Mouse (Mus musculus) heart, postnatal 4 days (tissue): ENCODE measurements around the gene Msrb1. TPM values are rescaled to one million over a fixed set of nuclear protein-coding genes. Genes with fewer than 3 reads are reported as not detected.
A peak's percentile ranks its signal among the peaks of the same experiment; 100 is the strongest.
"Not testable (repeated sequence)": the region's sequence is repeated elsewhere in the genome, so short reads cannot be mapped to it uniquely, and the experiment has no call there.

ENCODE experiments used
- DNase-seq: peaks from one replicate; pipeline ENCODE4 v3.0.0; 2021
- total RNA-seq, 2 experiments: library from RNA; stranded (reverse); gene quantifications; 2 replicates each; pipeline ENCODE4 v1.2.3; 2021

The Msrb1 gene
- total RNA-seq, result 10 to 100 TPM; 74.4 to 83.3 TPM

DNA sequence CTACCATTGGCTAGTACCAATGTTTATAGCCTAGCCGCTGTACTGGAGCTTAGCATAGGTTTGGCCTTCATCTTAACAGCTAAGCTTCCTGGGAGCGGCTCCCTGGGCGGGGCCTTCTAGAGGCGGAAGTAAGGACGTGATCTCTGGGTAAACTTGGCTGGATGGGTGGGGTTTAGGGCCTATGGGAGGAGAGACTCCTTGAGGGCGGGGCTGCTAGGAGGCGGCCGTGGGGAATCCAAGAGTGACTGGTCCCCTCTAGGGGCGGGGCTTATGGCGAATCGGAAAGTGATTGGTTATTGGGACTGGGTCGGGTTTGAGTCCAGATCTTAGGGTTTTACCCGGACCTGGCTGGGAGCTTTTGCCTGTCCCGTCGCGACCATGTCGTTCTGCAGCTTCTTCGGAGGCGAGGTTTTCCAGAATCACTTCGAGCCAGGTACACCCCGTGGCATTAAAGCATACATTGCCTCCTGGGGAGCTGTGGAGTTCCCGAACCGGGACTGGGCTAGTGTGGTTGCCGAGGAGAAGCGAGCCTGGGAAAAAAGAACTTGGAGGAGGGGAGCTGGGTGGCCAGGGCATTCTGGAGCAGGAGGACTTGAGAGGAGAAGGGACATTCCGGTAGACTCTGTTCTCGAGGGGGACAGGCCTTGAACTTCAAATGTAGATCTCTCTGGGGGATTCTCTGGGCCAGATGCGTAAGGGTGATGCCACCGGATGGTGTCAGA, at the start of gene Msrb1:
TSS of gene Msrb1 (plus strand) at position 313 of the 722 bp plus-strand sequence.
- DNase-seq, result peak; percentile 96

DNA sequence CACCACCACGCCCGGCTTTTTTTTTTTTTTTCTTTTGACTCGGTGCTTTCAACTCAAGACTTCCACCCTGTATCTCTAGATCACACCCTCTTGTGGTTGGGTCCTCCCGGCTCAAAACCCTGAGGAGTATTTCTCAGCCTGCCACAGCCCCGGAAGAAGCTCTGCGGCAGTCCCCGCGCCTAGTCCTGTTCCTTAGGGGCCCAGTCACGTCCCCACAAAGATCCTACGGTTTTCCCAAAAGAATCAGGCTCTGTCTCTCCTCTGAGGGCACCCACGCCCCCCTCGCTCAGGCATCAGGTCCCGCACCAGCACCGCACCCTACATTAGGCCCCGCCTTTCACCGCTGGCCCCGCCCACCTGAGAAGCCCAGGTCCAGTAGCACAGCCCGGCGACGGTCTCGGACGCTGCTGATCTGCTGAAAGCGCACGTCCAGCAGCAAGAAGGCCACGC, 49.3 kb upstream of the Msrb1 start:
- peak; percentile 45 for DNase-seq

DNA sequence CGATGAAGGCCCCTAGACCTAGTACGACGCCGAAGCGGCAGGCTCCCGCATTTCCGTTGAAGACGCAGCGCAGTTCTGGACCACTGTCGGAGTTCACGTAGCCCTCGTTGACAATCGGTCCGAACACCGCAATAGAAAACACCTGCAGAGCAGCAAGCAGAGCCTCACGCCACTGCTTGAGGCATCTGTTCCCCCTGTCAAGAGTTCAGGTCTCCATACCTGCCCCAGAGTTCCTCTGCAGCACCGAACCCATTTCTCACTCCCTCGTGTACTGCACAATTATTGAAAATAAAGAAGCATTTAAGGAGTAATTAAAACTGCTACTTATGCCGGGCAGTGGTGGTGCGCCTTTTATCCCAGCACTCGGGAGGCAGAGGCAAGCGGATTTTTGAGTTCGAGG, 48.8 kb upstream of the Msrb1 start:
- DNase-seq, result no peak

DNA sequence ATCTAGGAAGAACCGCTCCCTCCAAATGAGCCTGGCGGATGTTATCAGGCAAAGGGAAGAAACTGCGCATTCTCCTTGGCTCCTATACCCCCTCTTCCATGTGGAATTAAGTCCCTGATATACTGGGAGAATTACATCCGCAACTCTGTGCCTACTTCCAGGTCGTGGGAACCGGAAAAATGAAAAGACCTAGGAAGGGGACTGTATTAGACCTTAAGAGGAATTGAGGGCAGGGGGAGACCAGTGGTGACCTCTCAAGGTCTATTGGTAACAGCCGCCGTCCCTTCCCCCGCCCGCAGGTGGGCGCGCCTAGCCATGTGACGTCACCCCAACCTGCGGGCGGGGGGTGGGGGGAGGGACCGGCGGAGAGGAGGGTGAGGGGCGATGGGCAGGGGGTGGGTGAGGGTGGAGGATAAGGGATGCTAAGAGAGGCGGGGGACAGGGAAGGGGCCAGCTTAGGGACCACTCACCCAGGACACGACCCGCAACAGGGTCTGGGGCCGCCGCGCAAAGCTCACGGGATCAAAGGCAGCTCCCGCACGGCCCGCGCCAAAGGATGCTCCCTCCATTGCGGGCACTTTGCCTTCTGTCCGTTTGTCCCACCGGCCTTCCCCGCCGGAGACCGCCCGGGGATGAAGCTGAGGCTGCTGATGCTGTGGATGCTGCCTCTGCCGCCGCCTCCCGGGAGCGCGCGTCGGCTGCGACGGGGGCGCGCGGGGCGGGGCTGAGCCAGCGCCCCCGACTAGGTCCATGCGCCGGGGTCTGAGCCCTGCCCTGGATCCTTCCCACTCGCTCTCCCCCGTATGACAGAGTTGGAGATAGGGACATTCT, 47.0 kb upstream of the Msrb1 start, which contains the start of gene Syngr3:
TSS of gene Syngr3 (minus strand) at position 705 of the 831 bp plus-strand sequence.
- no peak for DNase-seq

DNA sequence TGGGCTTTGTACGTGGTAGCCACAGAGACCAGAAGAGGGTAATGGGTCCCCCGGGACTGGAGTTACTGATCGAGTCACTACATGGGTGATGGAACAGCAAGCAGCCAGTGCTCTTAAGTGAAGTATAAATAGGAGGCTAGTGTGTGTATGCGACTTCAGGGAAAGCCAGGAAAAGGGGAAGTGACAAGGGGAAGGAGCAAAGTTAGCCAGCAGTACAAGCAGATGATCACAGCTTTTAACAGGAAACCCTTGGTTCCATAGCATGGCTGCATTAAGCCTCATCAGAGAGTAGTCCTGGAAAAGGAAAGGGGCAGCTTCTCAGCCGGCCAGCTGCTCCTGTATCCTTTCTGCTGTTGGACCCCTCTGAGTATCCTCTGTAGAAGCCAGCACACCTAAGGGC, 44.1 kb upstream of the Msrb1 start:
- DNase-seq, result no peak

DNA sequence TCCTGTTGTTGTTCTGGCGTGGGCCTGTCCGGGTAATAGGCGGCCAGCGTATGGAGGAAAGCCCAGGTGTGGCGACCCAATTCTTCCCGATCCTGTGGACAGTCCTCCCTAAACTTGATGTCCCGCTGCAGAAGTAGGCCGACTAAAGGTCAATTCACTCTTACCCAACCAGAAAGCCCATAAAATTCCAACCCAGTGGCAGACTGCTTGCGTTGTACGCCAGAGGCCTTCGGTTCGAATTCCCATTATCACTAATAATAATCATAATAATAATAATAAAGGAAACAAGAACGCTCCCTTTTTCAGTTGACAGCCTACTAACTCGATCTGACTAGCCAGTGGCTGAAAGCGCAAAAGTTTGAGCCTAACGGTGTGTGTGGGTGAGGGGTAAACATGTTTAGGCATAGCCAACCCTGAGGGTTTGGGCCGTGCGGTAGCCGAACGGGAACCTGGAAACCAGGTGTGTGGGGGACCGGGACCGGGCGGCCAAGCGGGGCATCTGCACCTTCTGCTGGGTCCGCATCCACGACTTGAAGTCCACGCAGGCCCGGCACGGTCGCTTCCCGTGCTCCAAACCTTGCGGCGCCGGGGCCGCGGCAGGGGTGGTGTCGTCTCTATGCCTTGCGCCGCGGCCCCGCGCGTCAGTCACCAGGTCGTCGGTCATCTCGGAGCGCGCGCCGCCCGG, 41.0 kb upstream of the Msrb1 start:
- no peak for DNase-seq

DNA sequence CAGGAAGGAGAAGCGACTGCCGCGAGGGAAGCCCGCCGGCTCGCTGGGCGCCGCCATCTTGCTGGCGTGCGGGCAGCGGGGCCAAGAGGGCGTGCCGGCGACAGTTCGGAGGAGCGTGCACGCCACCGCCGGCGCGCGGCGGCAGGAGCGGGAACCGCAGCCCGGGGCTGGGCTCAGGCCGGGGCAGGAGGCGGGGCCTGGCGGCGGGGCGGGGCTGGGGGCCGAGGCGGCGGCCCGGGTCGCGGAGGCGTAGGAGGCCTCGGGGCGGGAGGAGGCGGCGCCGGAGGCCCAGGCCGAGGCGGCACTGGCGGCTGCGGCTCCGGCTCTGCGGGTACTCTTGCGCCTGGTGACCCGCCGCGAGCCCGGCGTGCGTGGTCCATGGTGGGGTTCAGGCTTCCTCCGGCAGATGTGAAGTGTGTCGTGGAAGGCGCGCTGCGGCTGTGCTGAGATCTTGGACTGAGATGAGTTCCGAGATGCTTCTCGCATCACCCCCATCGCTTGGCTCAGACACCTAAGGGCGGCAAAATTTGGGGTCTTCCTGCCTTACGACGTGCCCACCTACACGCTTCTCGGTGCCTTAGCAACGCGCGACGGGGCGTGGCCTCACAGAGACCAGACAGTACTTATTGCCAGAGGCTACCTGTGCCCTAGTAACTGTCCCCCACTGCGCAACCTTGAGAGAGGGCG, 40.3 kb upstream of the Msrb1 start, which contains the start of the genes Gfer and Noxo1:
TSS of gene Gfer (minus strand) at position 146 of the 687 bp plus-strand sequence.
TSS of gene Noxo1 (plus strand) at position 224 of the 687 bp plus-strand sequence.
- DNase-seq, result peak; percentile 93

DNA sequence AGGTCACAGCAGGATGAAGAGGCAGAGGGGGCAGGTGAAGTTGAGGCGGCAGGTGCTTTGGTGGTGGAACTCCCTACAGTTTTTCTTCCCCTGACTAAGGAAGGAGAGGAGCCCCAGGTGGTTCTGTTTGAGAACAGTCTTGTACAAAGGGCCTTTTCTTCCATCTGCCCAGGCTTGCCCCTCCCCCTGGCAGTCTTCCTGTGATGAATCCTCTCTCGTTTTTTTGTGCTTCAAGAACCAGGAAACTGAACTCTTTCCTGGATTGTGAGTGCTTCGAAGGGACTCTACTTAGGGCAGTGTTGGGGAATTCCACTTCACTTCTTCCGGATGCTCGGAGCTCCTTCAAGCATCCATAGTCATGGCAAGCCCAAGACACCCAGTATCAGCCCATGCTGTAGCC, 38.5 kb upstream of the Msrb1 start:
- DNase-seq, result no peak

DNA sequence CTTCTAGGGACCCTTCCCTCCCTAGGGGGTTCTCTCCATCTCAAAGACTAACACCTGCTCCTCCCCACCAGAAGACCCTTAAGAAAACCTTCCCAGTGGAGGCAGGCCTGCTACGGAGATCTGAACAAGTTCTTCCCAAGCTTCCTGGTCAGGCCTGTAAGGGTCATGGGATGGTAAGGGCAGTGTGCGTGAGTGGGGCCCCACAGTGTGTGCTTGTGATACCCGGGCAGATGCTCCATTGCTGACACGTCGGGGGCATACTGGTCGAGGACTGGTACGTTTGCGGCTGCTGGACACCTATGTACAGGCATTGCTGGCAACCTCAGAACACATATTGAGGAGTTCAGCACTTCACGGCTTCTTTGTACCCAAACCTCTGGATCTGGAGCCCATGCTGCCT, 37.7 kb upstream of the Msrb1 start:
- DNase-seq, result no peak

DNA sequence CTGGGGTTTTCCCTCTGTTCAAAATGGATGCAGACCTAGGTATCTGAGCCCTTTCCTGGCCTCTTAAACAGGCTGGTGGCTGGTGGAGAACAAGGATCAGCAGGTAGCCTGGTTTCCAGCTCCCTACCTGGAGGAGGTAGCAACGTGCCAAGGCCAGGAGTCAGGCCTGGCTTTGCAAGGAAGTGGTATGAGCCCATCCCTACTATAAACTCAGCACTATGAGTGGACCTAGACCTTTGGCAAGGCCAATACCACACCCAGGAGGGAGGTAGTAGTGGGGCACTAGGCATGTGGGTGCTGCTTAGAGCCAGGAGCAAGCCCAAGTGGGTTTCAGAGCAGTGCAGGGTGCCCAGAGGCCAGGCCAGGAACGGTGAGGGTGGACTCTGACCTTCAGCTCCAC, 37.0 kb upstream of the Msrb1 start:
- no peak for DNase-seq

DNA sequence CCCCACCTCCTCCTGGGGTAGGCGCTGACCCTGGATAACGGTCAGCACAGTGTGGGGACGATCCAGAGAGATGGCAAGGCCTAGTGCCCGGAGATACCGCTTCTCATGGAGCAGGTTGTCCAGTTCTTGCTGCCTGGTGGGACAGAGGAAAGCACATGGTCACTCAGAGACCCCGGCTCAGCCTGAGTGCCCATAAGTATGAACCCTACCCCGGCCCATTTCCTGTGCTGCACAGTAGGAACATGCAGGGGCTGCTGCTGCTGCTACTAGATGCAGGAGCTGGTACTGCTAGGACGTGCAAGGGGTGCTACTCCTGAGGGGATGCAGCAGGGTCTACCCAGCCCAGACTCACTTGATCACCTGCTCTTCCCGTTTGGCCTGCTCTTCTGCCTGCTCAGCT, 35.2 kb upstream of the Msrb1 start:
- no peak for DNase-seq

DNA sequence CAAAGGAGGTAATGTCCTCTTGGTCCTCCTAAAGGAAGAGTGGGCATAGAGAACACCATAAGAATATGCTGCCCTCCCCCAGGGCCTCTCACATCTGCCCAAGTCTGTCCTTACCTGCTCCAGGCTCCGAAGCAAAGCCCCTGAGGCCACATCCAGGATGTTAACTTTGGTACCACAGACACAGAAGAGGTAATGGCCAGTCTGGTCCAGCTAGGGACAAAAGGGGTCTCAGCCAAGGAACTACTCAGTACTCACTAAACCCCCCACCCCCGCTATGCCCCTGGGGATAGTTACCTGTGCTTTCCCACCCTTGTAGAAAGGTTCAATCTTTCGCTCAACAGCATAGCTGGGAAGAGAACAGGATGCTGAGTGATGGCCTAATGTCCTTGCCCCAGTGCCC, 30.6 kb upstream of the Msrb1 start:
- no peak for DNase-seq

DNA sequence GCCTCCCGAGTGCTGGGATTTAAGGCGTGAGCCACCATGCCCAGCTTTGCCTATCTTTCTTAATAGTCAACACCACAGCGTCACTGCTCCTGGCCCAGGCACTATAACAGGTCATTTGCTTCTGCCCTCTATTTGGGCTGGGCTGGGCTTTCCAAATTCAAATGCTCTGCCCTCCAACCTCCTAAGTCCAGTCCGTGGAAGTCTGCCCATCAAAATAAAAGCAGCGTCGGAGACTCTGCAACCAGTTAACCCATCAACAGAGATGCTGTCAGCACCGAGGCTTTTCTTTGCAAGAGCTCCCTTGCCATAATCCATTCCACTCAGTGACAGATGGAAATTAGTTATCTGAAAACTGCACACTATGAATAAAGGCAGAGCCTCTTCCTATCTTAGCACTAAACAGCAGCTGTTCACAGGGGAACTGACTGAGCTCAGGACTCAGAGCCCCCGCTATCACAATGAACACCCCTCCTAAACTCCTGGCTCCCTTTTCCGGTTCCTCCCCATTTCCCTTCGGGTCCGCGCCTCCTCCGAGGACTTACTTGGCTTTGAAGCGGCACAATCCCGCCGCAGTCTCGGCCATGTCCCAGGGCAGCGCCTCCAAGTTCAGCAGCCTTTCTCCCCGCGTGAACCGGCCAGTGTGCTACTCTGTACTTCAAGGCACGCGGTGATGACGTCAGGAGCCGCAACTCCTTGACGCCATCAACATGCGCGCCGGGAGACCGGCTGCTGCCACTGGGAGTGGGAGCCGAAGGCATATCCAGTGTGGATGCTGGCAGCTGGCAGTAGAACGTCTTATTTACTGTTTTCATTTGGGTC, 29.3 kb upstream of the Msrb1 start, which contains the start of gene Tbl3:
TSS of gene Tbl3 (minus strand) at position 679 of the 819 bp plus-strand sequence.
- DNase-seq, result peak; percentile 96

DNA sequence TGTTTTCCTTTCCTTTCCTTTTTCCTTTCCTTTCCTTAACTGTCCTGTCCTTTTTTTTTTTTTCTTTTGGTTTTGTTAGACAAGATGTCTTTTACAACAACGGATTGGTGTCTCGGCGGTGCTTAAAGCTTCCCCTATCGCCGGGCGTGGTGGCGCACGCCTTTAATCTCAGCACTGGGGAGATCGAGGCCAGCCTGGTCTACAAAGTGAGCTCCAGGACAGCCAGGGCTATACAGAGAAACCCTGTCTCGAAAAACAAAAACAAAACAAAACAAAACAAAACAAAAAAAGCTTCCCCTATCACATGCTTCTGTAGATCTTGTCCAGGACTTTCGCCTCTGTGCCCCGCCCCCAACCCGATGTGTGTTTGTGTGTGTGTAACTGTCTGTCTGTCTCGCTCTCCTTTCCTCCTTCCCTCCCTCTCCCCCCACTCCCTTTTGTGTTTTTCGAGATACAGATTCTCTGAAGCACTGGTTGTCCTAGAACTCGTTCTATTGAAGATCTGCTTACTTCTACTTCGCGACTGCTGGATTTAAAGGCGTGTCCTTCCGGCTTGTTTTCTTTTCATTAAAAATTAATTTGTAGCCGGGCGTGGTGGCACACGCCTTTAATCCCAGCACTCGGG, 28.5 kb upstream of the Msrb1 start:
- DNase-seq, result no peak

DNA sequence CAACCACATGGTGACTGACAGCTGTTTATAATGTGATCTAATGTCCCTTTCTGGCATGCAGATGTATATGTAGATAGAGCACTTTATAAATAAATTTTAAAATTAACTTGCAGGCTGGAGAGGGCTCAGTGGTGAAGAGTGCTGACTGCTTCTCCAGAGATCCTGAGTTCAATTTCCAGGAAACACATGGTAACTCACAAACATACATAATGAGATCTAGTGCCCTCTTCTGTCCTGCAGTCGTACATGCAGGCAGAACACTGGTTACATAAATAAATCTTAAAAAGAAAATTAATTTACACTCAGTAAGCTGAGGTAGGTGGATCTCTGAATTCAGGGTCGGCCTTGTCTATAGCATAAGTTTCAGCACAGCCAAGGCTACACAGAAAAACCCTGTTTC, 27.8 kb upstream of the Msrb1 start:
- no peak for DNase-seq

DNA sequence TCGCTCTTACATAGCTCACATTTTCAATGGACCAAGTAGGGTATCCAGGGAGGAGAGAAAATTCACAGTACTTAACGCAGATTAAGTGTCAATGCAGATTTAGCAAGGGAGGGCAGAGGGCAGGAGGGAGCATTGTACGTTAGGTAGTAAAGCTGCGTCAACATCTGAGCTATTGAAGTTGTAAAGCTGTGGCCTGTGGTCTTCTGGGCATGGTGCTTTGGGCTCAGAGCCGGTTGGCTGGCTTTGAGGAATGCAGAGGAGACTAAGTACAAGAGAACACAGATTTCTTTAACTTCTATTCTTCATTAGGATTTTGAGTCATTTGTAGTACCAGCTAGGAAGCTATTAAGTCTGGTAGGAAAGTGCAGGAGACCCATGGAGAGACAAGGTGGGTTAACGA, 20.9 kb upstream of the Msrb1 start:
- no peak for DNase-seq

DNA sequence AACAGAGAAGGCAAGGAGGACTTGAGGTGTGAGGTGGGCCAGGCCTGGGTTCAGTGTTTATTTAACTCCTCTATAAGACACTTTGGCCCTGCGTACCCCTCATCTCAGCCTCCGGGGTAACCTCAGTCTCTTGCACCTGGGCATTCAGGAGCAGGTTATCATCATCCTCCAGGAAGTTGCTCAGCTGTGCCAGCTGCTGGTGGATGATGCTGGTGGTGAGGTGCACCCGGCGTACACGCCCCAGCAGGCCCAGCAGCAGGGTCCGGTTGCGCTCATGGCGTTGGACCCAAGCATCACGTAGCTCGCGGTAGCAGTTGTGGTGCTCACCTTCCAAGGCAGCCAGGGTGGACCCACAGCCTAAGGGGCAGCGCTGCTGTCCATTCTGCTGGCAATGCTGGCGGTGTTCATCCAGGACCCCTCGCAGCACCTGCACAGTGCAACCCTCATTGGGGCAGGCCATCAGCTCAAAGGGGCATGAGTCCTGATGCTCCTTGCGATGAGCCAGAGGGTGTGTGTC, 20.2 kb upstream of the Msrb1 start:
- no peak for DNase-seq

DNA sequence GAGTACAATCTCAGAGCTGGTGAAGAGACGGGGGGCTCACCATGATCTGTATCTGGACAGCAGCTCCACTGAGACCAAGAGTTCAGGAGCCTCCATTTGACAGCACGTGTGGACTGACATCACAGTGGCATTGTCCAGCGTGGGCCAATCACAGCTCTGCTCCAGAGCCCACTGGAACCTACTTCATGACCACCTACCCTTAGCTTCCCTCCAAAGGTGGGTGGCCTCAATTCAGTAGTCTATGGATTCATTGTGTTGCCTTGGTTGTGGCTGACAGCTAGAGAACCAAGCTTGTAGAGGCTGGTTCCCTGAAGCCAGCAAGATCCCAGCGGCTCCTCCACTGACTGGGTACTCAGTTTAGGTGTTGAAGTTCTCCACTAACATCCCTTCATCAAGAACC, 18.5 kb upstream of the Msrb1 start, which contains the start of the genes Rnf151 and Rps2:
TSS of gene Rnf151 (minus strand) at position 121 of the 400 bp plus-strand sequence.
TSS of gene Rps2 (plus strand) at position 174 of the 400 bp plus-strand sequence.
- no peak for DNase-seq

DNA sequence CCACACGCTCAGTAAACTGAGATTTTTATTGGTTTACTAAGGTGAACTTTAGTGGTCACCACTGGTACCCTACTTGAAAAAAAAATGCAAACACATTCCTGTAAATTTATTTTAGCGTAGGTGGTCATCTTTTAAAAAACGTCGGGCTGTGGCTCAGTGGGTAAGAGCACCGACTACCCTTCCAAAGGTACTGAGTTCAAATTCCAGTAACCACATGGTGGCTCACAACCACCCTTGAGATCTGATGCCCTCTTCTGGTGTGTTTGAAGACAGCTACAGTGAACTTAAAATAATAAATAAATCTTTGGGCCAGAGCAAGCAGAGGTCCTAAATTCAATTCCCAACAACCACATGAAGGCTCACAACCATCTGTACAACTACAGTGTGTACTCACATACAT, 17.5 kb upstream of the Msrb1 start:
- DNase-seq, result not testable (repeated sequence)

DNA sequence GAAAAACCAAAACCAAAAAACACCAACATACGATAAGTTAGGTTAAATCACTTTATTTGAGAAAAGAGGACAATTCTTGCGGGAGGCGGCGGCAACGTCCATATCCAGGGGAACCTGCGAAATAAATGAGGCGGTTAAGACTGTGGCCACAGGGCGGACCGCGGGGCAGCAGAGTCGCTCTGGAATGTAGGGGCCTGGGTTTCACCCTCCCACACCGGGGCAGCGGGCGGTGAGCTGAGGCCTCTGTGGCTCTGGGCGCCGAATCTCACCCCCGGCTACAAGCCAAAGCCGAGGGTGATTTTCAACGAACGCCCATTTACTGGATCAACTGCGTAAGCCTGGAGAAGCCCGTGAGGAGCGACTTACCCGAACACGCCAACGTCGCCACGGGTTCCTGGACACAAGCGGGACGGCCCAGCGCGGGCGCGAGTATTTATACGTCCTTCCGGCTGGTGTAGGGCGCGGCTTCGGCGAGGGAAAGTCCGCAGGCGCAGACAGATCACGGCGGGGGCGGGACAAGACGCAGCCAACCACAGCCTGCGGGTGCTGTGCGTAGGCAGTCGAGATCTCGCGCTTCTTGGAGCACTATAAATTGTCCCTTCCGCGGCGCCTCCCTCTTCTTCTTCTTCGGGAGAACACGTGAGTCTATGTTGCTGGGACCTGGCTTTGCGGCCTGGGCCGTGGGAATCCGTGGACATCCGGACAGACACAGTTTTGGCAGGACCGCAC, 16.8 kb upstream of the Msrb1 start:
- DNase-seq, result peak; percentile 98
